Mouse (Mus musculus) skeletal muscle tissue, adult 2 months (tissue): ENCODE results near the gene Syt12.

Source experiments
- DNase-seq: peaks from one replicate; pipeline ENCODE4 v3.0.0-alpha.2; 2012; ENCODE audit warnings: low read depth, low spot score

The Syt12 gene

DNA sequence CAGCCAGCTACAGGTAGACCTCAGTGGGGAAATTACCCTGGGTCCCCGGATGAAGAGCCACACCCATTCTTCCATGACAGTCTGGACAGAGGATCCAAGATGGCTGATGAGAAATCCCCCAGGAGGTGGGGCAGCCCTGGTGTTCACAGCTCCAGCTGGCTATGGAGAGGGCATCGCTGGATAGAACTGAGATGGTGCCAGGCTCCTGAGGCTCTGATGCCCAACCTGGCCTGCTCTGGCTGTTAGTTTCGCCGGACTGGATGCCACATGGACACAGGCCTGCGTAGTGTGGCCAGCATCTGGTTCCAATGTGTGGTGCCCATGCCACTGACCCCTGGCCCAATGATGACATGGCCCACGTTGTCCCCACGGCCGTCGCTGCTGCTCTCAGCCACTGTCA is 29.8 kb downstream of the Syt12 start:
- DNase-seq, result peak; percentile 20

DNA sequence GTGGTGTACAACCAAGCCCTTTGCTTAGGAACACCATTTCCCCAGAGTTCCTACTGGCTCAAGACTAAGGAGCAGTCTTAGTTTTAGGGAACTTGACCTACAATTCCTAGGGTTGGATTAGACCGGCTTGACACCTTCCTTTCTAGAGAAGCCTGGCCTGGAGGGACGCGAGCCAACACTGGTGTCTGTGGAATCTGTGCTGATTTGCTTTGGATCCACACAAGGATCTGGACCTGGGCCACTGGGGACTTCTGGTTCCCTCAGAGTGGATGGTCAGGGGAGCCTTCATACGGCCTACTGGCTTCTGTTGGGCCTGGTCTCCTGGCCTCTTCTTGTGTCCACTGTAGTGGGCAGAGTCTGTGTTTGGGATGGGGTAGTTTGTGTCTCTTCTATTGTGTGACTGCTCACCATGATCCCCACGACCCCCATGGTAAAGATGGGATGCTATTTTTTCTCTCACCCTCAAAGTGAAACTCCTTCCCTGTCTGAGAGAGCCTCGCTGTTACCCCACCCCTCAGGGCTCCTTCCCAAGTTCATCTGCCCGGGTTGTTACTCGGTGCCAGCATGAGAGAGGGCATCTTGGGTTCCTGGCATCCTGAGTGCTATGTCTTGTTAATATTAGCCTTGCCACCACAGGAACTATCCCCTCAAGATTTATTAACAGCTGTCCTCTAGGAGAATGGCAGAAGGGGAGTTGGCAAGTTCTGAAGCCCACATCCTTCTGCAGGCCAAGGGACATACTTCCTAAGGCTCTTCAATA is 30.4 kb downstream of the Syt12 start:
- peak; percentile 57 for DNase-seq

DNA sequence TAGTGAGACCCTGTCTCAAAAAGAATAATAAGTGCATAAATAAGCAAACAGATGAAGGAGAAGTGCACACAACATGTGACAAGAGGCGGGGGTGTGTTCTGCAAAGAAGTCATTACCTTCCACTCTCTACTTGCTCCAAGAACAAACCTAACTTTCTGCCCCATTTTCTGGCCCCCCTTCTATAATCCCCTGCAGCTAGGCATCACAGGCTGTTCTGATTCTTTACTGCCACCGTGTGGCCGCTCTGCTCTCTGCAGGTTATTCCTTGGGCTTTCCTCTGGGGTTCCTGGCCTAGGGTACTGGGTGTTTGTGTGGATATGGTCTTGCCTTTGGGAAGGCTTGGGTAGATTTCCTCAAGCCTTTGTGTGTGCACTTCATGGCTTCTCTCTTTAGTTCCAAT is 34.8 kb downstream of the Syt12 start:
- peak; percentile 32 for DNase-seq

DNA sequence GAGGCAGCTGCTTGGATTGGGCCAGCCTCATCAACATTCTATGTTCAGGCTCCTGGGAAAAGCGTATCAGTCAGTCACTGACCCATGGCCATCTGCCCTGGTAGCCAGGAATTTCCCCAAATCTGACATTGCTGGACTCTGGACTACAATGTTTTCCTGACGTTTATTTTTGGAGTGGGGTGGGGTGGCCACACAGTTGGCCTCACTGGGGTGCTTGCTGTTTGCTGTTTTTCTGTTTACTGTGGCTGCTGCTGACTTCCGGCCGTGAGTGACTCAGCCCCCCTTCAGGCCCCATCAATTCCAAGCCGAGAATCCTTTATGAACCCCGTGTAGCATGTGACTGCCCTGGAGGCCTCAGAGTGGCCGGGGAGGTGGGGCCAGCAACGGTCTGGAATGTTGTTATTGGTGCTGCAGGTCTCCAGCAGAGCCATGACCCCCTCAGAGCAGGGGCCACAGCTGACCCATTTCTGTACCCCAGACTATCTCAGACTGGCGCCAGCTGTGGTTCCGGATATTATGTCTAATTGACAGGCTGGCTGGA is 35.6 kb downstream of the Syt12 start:
- DNase-seq, result no peak

DNA sequence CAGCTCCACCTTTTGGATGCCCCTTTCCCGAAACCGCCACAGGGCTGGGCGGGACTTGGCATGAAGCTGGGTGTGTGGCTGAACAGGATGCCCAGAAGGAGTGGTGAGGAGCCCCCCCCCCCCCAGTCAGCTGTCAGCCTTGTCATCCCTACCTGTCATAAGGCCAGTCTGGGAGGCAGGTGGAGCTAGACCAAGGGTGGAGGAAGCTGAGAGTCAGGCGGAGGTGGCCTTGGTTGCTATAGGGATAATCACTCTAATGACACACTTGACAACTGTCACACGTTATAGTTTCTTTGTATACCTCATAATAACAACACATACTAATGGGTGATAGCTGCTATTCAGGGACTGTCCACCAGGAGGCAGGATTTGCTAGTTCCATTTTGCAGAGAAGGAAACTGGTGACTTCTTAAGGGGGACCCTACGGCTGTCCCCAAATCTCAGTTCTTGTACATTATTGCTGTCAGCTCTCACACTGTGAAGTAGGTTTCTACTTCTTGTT is 36.1 kb downstream of the Syt12 start:
- peak; percentile 21 for DNase-seq

DNA sequence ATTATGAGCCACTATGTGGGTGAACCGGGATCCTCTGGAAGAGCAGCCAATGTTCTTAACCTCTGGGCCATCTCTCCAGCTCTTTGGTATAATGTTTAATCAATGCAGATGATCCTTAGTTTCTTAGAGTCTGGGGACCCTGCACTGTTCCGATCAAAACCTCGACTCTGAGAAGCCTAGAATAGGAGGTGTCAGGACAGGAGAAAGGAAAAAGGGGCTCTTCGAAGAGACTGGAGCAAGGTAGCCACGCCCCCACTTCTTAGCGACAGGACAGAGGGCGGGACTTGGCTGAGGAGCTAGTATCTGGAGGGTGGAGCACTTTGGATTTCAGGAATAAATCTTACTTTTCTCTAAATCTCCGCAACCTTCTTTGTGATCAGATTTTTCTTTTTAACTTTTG is 37.0 kb downstream of the Syt12 start:
- DNase-seq, result no peak

DNA sequence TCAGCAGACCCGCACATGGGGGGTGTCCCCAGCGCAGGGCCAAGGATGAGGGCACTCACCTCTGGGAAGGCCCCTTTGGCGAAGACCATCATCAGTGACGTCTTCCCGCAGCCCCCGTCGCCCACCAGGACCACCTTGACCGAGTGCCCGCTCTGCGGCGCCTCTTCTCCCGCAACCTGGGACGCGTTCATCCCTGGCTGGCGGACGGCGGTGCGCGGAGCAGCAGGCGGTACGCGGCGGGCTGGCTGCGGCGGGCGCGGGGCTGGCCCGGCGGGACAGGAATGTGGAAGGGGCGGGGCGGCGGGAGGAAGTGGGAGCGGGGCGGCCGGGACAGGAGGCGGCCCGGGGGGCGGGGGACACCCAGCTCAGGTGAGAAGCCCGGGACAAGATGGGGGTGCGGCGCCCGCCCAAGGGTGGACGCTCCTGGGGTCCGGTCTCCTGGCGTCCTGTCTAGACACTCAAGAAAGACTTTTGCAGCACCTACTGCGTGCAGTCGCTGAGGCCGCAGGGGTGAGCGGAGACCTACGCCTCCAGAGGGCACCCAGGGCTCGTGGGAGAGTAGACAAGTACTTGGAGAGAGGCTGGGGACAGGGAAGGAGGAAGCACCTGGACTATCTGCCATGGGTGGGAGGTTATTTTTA is 38.0 kb downstream of the Syt12 start, which contains the start of gene Rhod:
Gene Rhod (minus strand): TSS at position 272 of the 641 bp plus-strand sequence.
- DNase-seq, result no peak

DNA sequence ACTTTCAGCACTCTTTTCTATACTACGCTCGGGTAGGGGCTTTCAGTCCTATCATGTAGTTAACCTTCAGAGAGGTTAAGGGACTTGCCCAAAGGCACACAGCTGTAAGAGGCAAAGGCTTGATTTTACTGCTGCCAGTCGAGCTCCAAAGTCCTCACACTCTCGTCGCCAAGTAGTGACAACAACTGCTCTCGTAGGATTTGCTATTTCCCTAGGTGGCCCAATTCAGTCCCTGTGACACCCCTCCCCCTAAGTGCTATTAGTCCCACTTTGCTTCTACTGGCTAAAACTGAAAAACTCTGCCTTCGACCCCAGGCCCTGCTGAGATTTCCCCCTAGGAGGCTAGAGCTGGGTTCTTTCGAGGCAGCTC is 38.5 kb downstream of the Syt12 start:
- DNase-seq, result no peak

DNA sequence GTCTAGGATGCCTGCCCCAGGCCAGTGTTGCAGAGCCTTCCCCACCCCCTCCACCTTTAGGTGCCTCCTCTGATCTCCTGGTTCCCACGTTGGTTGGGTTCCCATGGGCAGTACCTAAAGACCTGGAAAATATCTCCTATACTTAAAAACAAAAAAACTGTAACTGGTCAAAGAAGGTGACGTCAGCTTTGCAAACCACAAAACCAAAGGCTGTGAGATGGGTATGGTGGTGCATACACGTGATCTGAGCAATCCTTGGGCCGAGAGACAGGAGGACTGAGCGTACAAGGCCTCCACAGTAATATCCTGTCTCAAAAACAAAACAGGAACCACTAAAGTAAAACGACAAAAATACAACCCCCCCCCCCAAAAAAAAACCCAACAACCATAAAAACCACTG is 39.4 kb downstream of the Syt12 start:
- no peak for DNase-seq

DNA sequence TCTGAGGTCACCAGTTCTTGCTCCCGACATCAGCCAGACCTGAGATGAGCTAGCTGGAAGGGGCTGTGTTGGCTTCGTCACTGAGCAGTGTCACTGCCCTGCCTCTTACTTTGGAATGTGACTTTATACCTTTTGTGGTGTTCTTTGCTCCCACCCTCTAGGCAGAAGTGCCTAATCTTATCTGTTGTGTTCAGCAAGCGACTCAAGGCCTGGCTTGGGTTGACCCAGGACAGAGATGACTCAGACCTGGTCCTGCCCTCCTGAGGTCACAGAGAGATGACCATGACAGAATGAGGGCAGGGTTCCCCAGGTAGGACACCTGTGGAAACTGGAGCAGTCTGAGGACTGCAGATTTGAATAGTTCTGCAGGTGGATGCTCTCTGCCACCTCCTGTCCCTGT is 41.0 kb downstream of the Syt12 start:
- DNase-seq, result no peak

DNA sequence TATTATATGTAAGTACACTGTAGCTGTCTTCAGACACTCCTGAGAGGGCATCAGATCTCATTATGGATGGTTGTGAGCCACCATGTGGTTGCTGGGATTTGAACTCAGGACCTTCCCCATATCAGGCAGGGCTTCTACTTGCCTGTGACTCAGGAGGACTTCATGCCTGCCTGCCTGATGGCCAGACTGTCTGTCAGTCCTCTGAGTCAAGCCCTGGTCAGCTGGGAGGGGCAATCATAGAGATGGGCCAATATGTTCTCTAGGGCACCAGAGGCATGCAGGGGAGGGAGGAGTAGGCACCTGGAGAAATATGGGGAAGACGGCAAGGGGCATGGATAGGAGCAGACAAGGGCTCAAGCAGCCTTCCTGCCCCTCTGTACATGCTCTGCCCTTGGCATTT is 42.2 kb downstream of the Syt12 start:
- DNase-seq, result no peak

DNA sequence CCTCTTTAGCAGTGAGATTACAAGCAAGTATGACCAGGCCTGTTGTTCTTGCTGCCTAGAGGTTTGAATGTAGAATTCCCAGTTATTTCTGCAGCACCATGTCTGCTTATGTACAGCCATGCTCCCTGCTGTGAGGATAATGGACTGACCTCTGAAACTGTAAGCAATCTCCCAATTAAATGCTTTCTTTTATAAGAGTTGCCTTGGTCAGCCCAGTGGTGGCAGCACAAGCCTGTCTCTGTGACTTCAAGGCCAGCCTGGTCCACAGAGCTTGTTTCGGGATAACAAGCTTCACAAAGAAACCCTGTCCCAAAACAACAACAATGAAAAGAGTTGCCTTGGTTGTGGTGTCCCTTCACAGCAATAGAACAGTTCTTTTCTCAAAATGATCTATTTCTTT is 43.5 kb downstream of the Syt12 start:
- no peak for DNase-seq

DNA sequence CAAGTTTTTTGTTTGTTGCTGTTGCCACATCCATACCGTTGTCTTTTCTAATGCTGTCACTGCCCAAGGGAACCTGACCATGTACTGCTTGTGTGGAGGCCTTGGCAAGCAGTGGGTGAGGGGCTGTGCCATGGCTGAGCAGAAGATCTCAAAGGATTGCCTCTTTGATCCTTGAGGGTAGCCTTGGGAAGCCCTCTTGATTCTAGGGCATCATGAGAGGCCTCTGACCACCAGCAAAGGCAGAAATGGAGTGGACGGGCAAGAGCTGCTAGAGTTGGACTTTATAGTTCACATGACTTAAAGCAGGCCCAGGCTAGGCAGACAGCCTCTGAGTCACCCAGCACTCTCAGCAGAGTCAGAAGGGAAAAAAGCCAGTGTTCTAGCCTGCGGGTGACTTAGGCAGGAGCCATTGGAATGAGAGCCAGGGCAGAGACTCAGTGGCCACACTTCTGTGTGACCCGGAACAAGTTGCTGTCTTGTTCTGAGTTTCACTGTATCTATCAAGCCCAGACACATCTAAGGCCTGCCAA is 47.1 kb downstream of the Syt12 start:
- no peak for DNase-seq

DNA sequence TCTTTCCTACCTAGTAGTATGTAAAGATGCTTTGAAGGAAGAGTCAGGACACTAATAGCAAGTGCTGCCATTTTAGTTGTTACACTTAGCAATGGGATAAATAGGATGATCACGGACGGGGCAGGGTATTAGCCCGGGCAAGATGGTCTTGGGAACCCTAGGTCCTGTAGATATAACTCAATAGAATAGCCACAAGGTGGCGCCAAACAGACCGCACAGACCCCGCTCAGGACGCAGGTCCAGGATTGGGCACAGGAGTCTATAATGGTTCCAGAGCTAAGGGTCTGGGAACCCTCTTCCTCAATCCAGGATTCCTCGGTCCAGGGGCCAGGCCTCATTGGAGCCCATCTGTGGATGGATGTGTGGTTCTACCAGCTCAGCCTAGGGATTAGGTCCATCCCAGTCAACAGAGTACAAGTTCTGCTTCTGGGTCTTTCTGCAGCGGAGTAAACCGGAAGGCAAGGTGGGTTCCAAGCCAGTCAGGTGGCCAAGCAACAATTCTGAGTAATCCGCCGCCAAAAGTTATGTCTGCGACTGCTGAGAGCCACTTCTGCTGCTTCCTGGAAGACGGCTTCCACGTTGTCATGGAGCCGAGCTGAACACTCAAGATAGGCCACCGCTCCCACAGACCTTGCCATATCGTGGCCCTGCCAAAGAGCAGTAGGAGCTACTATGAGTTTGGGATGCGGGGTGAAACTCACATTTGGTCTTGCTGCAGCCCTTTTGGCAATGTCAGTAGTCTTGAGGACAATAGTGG is 51.5 kb downstream of the Syt12 start:
- no peak for DNase-seq

DNA sequence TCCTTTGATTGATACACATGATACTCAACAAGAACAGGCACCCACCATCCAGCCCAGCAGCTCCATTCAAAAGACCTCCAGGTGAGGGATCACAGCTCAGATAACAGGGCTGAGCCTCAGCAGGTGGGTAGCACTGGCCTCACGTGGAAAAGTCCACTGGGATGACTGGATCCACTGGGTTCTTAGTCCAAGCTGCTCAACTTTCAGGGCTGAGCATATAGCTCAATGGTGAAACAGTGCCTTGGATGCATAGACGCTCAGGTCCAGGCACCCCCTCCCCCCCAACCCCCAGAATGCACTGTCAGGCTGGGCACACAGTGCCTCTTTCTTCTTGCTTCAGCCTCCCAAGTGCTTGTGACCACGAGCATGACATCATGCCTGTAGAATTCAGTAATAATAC is 54.2 kb downstream of the Syt12 start:
- DNase-seq, result no peak

DNA sequence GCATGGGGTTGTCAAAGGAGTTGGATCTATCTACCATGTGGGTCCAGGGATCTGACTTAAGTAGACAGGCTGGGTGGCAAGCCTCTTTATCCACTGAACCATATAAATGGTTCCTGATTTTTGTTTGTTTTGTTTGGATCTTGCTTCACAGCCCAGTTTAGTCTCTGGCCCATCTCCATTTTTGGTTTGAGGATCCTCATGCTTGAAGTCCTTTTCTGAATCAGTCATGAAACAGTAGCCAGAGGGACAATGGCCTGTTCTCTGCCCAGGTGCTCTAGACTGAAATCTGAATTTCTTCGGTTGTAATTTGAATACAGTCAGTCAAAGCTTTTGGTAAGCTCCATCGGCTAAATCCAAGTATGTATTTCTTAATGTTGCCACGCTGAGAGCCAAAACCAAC is 54.7 kb downstream of the Syt12 start:
- DNase-seq, result no peak

DNA sequence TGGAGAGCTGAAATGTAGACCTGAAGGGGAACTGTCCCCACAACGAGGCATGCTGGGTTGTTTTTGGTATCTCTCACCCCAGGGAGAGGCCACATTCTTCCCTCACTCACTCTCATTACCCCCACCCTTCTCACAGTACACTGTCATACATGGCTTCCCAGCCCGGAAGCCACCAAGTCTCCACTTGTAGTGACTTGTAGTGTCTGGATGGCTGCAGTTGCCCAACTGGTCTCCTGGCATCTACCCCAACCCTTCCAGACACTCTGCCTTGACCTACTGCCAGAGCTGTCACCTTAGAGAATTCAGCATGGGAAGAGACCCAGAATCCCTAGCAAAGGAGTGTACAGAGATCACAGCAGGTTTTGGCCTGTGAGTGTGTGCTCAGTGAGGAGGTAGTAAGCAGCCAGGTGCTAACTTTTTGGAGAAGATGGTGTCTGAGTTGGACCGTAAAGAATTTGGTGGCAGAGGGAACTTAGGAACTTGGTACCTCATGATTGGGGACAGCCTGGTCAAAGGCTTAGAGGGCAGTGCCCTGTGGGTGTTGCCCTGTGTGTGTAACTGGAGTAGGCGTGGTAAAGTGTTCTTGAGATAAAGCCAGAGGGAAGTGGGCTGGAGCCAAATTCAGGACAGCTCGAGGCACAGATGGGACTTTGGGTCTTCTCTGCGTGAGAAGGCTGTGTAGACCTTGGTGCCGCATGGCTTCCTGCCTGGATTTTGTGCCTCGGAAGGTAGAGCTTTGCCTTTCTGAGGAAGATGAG is 56.9 kb downstream of the Syt12 start:
- DNase-seq, result peak; percentile 35

DNA sequence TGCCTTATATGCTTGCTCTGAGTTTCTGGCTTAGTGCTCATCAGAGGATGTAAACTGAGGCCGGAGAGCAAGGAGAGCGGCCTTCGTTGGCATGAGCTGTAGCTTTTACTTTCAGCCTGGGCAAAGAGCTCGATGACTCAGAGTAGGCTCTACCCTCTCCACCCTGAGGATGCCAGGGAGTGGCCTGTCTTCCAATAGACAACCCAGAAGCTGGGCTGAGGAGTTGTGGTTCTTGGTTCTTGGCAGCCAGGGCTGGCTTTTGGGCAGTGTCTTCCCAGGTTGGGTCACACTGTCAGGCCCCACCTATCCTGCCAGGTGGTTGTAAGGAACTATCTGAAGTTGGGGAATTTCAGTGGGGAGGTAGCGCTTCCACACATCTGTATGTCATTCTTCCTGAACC is 57.5 kb downstream of the Syt12 start:
- DNase-seq, result no peak

DNA sequence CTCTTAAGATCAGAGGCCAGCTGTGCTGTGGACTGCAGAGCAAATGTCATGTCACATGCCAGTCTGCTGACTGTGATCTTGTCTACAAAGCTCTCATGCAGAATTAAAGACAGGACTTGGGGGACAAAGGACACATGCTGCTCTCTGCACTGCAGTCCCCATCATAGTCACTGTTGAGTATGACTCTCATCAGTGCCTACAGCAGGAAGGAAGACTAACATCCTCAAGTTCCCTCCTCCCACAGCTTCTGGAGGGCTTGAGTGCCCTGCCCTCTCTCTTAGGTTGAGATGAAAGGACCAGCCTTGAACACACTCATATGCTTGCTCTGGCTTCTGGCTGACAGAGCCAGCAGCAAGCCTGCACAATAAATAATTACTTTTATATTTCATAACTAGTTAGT is 59.5 kb downstream of the Syt12 start:
- no peak for DNase-seq

DNA sequence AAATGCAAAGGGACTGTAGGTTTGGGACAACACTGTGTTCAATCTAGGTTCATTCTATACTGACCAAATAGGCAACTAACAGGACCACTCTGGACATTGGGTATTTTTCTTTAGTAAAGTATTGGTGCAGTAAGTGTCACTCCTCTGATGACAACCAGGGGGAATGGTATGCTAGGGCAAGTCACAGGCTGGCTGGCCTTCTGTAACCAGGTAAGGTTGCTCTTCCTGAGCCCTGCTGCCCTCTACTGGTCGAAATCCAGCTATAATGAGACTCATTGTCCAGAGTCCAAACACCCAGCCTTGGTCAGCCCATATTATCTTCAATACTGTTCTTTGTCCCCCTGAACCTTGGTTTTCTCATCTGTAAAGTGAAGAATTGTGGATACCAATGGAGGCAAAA is 60.1 kb downstream of the Syt12 start:
- DNase-seq, result peak; percentile 39

DNA sequence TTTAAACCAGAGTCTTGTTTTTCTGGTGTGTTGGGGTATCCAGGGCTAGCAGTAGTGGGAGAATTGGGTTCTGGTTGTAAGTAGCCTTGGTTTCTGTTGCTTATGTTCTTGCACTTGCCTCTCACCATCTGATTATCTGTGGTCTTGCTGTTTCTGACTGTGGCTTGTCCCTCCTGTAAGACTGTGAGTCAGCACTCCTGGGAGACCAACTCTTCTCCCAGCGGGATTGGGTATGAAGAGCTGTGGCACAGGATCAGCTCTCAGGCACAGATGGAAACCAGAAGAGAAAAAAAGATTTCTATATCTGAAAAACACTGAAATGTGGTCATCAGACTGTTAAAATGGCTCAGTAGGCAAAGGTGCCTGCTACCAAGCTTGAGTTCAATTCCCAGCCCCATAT is 62.6 kb downstream of the Syt12 start:
- no peak for DNase-seq
